Mouse (Mus musculus): ENCODE results near the gene Gm21987. TPM values are rescaled to one million over a fixed set of nuclear protein-coding genes. Genes with fewer than 3 reads are reported as not detected.

The Gm21987 gene
- total and polyA plus RNA-seq, 2 experiments from 2014 or later = not detected

- Histone ChIP-seq H3K4me1 (ENCODE audit: insufficient read depth, low read length) (peaks cover 5% of the 10 kb centered on the region; the same call in 1 of the 2 replicates), H3K4me2 (ENCODE audit: low read depth, low read length, poor library complexity, severe bottlenecking) (no peak overlapping the region), H3K4me3 (ENCODE audit: low read depth, low read length) (no peak overlapping the region), H3K36me3 (ENCODE audit: insufficient read depth, low read length) (peaks cover 14% of the 10 kb centered on the region), H3K9ac (replicated peaks; ENCODE audit: low read length, poor library complexity, severe bottlenecking) (no peak overlapping the region), H3K27me3 (ENCODE audit: insufficient read depth, low read length) (no peaks in the 10 kb centered on the region), H3K27ac (ENCODE audit: low read depth, low read length) (no peak overlapping the region), H3K9me3 (ENCODE audit: low read length) (no peaks in the 10 kb centered on the region)
- TF ChIP-seq CTCF (IDR thresholded peaks at IDR 0.05) = no peak
- WGBS = 74% methylated on average over 7 of the region's 7 CpGs
- DNase-seq (ENCODE audit: low spot score) (no peak), ATAC-seq (ENCODE audit: low FRiP score) (no peak)
These were observed 5.2 kb downstream of the Gm21987 start for GRCm38 (mm10) chr16:38352031-38352430.

- Histone ChIP-seq H3K4me1 (ENCODE audit: insufficient read depth, low read length) (0 out of 2 replicates have a peak, but pooled peaks cover under 1% of the 10 kb centered on the region), H3K9ac (replicated peaks; ENCODE audit: low read length, poor library complexity, severe bottlenecking) (no peak overlapping the region), H3K27me3 (ENCODE audit: insufficient read depth, low read length) (no peaks in the 10 kb centered on the region), H3K4me3 (ENCODE audit: low read depth, low read length) (no peak overlapping the region), H3K4me2 (ENCODE audit: low read depth, low read length, poor library complexity, severe bottlenecking) (no peak overlapping the region), H3K9me3 (ENCODE audit: low read length) (no peaks in the 10 kb centered on the region), H3K27ac (ENCODE audit: low read depth, low read length) (no peak overlapping the region), H3K36me3 (ENCODE audit: insufficient read depth, low read length) (peaks cover 14% of the 10 kb centered on the region)
- ATAC-seq (ENCODE audit: low FRiP score) = no peak
- no peak for DNase-seq (ENCODE audit: low spot score)
- no peak for TF ChIP-seq CTCF (IDR thresholded peaks at IDR 0.05)
These were observed 6.0 kb downstream of the Gm21987 start for GRCm38 (mm10) chr16:38352851-38353250.

GRCm38 (mm10) chr16:38353642-38354041 lies 6.8 kb downstream of the Gm21987 start:
- Histone ChIP-seq H3K4me2 (ENCODE audit: low read depth, low read length, poor library complexity, severe bottlenecking) (no peak overlapping the region), H3K4me3 (ENCODE audit: low read depth, low read length) (no peak overlapping the region), H3K27me3 (ENCODE audit: insufficient read depth, low read length) (no peaks in the 10 kb centered on the region), H3K9me3 (ENCODE audit: low read length) (no peaks in the 10 kb centered on the region), H3K4me1 (ENCODE audit: insufficient read depth, low read length) (no peaks in the 10 kb centered on the region), H3K36me3 (ENCODE audit: insufficient read depth, low read length) (peaks cover 14% of the 10 kb centered on the region), H3K9ac (replicated peaks; ENCODE audit: low read length, poor library complexity, severe bottlenecking) (no peak overlapping the region), H3K27ac (ENCODE audit: low read depth, low read length) (no peak overlapping the region)
- TF ChIP-seq CTCF (IDR thresholded peaks at IDR 0.05) = no peak
- ATAC-seq (ENCODE audit: low FRiP score) (no peak), DNase-seq (ENCODE audit: low spot score) (no peak)
- 98% methylated on average over 2 of the region's 2 CpGs for WGBS

GRCm38 (mm10) chr16:38354185-38354913 lies 7.5 kb downstream of the Gm21987 start:
- peaks cover 14% of the 10 kb centered on the region for H3K36me3 ChIP-seq (ENCODE audit: insufficient read depth, low read length)
- H3K4me3 ChIP-seq (ENCODE audit: low read depth, low read length) = no peak overlapping the region
- 96% methylated on average over 5 of the region's 5 CpGs for WGBS
- ATAC-seq (ENCODE audit: low FRiP score) (no peak), DNase-seq (ENCODE audit: low spot score) (no peak)
- H3K9ac ChIP-seq (replicated peaks; ENCODE audit: low read length, poor library complexity, severe bottlenecking) = no peak overlapping the region
- H3K9me3 ChIP-seq (ENCODE audit: low read length) = no peaks in the 10 kb centered on the region
- TF ChIP-seq CTCF (IDR thresholded peaks at IDR 0.05) = no peak
- H3K27ac ChIP-seq (ENCODE audit: low read depth, low read length) = no peak overlapping the region
- H3K4me2 ChIP-seq (ENCODE audit: low read depth, low read length, poor library complexity, severe bottlenecking) = no peak overlapping the region
- no peaks in the 10 kb centered on the region for H3K4me1 ChIP-seq (ENCODE audit: insufficient read depth, low read length)
- H3K27me3 ChIP-seq (ENCODE audit: insufficient read depth, low read length) = no peaks in the 10 kb centered on the region

GRCm38 (mm10) chr16:38358256-38358812 lies 11.5 kb downstream of the Gm21987 start:
- Histone ChIP-seq H3K27me3 (ENCODE audit: insufficient read depth, low read length) (no peaks in the 10 kb centered on the region), H3K4me1 (ENCODE audit: insufficient read depth, low read length) (no peaks in the 10 kb centered on the region), H3K9ac (replicated peaks; ENCODE audit: low read length, poor library complexity, severe bottlenecking) (no peak overlapping the region), H3K4me2 (ENCODE audit: low read depth, low read length, poor library complexity, severe bottlenecking) (no peak overlapping the region), H3K4me3 (ENCODE audit: low read depth, low read length) (no peak overlapping the region), H3K36me3 (ENCODE audit: insufficient read depth, low read length) (no peaks in the 10 kb centered on the region), H3K27ac (ENCODE audit: low read depth, low read length) (no peak overlapping the region), H3K9me3 (ENCODE audit: low read length) (no peaks in the 10 kb centered on the region)
- no peak for TF ChIP-seq CTCF (IDR thresholded peaks at IDR 0.05)
- ATAC-seq (ENCODE audit: low FRiP score) = no peak
- 91% methylated on average over 6 of the region's 6 CpGs for WGBS
- DNase-seq (ENCODE audit: low spot score) = no peak

- TF ChIP-seq CTCF (IDR thresholded peaks at IDR 0.05) = no peak
- H3K36me3 ChIP-seq (ENCODE audit: insufficient read depth, low read length) = no peaks in the 10 kb centered on the region
- H3K4me1 ChIP-seq (ENCODE audit: insufficient read depth, low read length) = no peaks in the 10 kb centered on the region
- no peak overlapping the region for H3K27ac ChIP-seq (ENCODE audit: low read depth, low read length)
- no peak overlapping the region for H3K4me2 ChIP-seq (ENCODE audit: low read depth, low read length, poor library complexity, severe bottlenecking)
- WGBS = 90% methylated on average over 2 of the region's 2 CpGs
- no peak for ATAC-seq (ENCODE audit: low FRiP score)
- DNase-seq (ENCODE audit: low spot score) = no peak
- no peaks in the 10 kb centered on the region for H3K27me3 ChIP-seq (ENCODE audit: insufficient read depth, low read length)
- no peak overlapping the region for H3K9ac ChIP-seq (replicated peaks; ENCODE audit: low read length, poor library complexity, severe bottlenecking)
- H3K4me3 ChIP-seq (ENCODE audit: low read depth, low read length) = no peak overlapping the region
- no peaks in the 10 kb centered on the region for H3K9me3 ChIP-seq (ENCODE audit: low read length)
These were observed 12.4 kb downstream of the Gm21987 start for GRCm38 (mm10) chr16:38359241-38359640.

Measured in midbrain, postnatal 0 days (tissue).